Mouse (Mus musculus): ENCODE measurements around the gene Bmpr1a. TPM values are rescaled to one million over a fixed set of nuclear protein-coding genes. Genes with fewer than 3 reads are reported as not detected.
A peak's percentile ranks its signal among the peaks of the same experiment; 100 is the strongest.

The Bmpr1a gene
- total RNA-seq, 1 experiment = 38.9 TPM

GRCm38 (mm10) chr14:34508187-34508840 is 5.2 kb upstream of the Bmpr1a start:
- H3K9me3 ChIP-seq (ENCODE audit: control insufficient read depth, insufficient read depth, low read depth, low read length) = no peaks in the 10 kb centered on the region
- no peak overlapping the region for H3K9ac ChIP-seq (ENCODE audit: insufficient read depth, low read depth, low read length, poor library complexity, severe bottlenecking)
- TF ChIP-seq ZC3H11A (IDR thresholded peaks at IDR 0.05; ENCODE audit: borderline replicate concordance, low read depth, low read length) = no peak
- no peak for TF ChIP-seq HCFC1 (IDR thresholded peaks at IDR 0.05; ENCODE audit: borderline replicate concordance, insufficient read depth, low read length)
- no peak for TF ChIP-seq ZNF384 (IDR thresholded peaks at IDR 0.05; ENCODE audit: low read depth, low read length)
- no peak for TF ChIP-seq CHD2 (IDR thresholded peaks at IDR 0.05; ENCODE audit: low read depth, low read length)
- no peak for TF ChIP-seq MAFK (IDR thresholded peaks at IDR 0.05; ENCODE audit: insufficient read depth, low read depth, low read length)
- H3K27ac ChIP-seq (ENCODE audit: insufficient read depth, low read depth, low read length, poor library complexity, severe bottlenecking) = no peak overlapping the region
- H3K4me1 ChIP-seq (ENCODE audit: control insufficient read depth in 2 of 2, insufficient read depth in 2 of 2, low read length in 2 of 2, poor library complexity in 1 of 2) = peaks cover 0 to 3% of the 10 kb centered on the region in 2 experiments; a peak in 1 of 4 replicates
- no peak for DNase-seq (ENCODE audit: low read depth, low spot score)
- in situ Hi-C loops (cut with MboI; ENCODE audit: low sequenced_read_pairs in 2 of 2, unreplicated experiment in 2 of 2) = no loop called here
- no peak overlapping the region for H3K4me3 ChIP-seq (ENCODE audit: insufficient read depth in 1 of 2, low read depth in 1 of 2, low read length in 2 of 2, poor library complexity in 1 of 2, severe bottlenecking in 1 of 2)
- H3K36me3 ChIP-seq (ENCODE audit: control insufficient read depth, insufficient read depth, low read length, poor library complexity, severe bottlenecking) = no peaks in the 10 kb centered on the region

GRCm38 (mm10) chr14:34505309-34505708 is 2.2 kb upstream of the Bmpr1a start:
- Histone ChIP-seq H3K9me3 (ENCODE audit: control insufficient read depth, insufficient read depth, low read depth, low read length) (no peaks in the 10 kb centered on the region), H3K27ac (ENCODE audit: insufficient read depth, low read depth, low read length, poor library complexity, severe bottlenecking) (no peak overlapping the region), H3K4me1 (ENCODE audit: control insufficient read depth in 2 of 2, insufficient read depth in 2 of 2, low read length in 2 of 2, poor library complexity in 1 of 2) (peaks cover 0 to 3% of the 10 kb centered on the region in 2 experiments; a peak in 1 of 4 replicates), H3K36me3 (ENCODE audit: control insufficient read depth, insufficient read depth, low read length, poor library complexity, severe bottlenecking) (no peaks in the 10 kb centered on the region), H3K4me3 (ENCODE audit: insufficient read depth in 1 of 2, low read depth in 1 of 2, low read length in 2 of 2, poor library complexity in 1 of 2, severe bottlenecking in 1 of 2) (no peak overlapping the region), H3K9ac (ENCODE audit: insufficient read depth, low read depth, low read length, poor library complexity, severe bottlenecking) (no peak overlapping the region)
- in situ Hi-C loops (cut with MboI; ENCODE audit: low sequenced_read_pairs in 2 of 2, unreplicated experiment in 2 of 2) = no loop called here
- TF ChIP-seq HCFC1 (IDR thresholded peaks at IDR 0.05; ENCODE audit: borderline replicate concordance, insufficient read depth, low read length) = no peak
- no peak for TF ChIP-seq ZNF384 (IDR thresholded peaks at IDR 0.05; ENCODE audit: low read depth, low read length)
- no peak for TF ChIP-seq CHD2 (IDR thresholded peaks at IDR 0.05; ENCODE audit: low read depth, low read length)
- no peak for TF ChIP-seq MAFK (IDR thresholded peaks at IDR 0.05; ENCODE audit: insufficient read depth, low read depth, low read length)
- TF ChIP-seq ZC3H11A (IDR thresholded peaks at IDR 0.05; ENCODE audit: borderline replicate concordance, low read depth, low read length) = no peak
- DNase-seq (ENCODE audit: low read depth, low spot score) = no peak

- H3K9me3 ChIP-seq (ENCODE audit: control insufficient read depth, insufficient read depth, low read depth, low read length) = no peaks in the 10 kb centered on the region
- DNase-seq (ENCODE audit: low read depth, low spot score) = no peak
- no peak overlapping the region for H3K27ac ChIP-seq (ENCODE audit: insufficient read depth, low read depth, low read length, poor library complexity, severe bottlenecking)
- H3K4me1 ChIP-seq (ENCODE audit: control insufficient read depth in 2 of 2, insufficient read depth in 2 of 2, low read length in 2 of 2, poor library complexity in 1 of 2) = peaks cover 0 to 3% of the 10 kb centered on the region in 2 experiments; a peak in 1 of 4 replicates
- H3K9ac ChIP-seq (ENCODE audit: insufficient read depth, low read depth, low read length, poor library complexity, severe bottlenecking) = no peak overlapping the region
- H3K4me3 ChIP-seq (ENCODE audit: insufficient read depth in 1 of 2, low read depth in 1 of 2, low read length in 2 of 2, poor library complexity in 1 of 2, severe bottlenecking in 1 of 2) = no peak overlapping the region
- H3K36me3 ChIP-seq (ENCODE audit: control insufficient read depth, insufficient read depth, low read length, poor library complexity, severe bottlenecking) = no peaks in the 10 kb centered on the region
- in situ Hi-C loops (cut with MboI; ENCODE audit: low sequenced_read_pairs in 2 of 2, unreplicated experiment in 2 of 2) = no loop called here
- no peak for TF ChIP-seq ZC3H11A (IDR thresholded peaks at IDR 0.05; ENCODE audit: borderline replicate concordance, low read depth, low read length)
- TF ChIP-seq MAFK (IDR thresholded peaks at IDR 0.05; ENCODE audit: insufficient read depth, low read depth, low read length) = no peak
- no peak for TF ChIP-seq ZNF384 (IDR thresholded peaks at IDR 0.05; ENCODE audit: low read depth, low read length)
- TF ChIP-seq CHD2 (IDR thresholded peaks at IDR 0.05; ENCODE audit: low read depth, low read length) = no peak
- no peak for TF ChIP-seq HCFC1 (IDR thresholded peaks at IDR 0.05; ENCODE audit: borderline replicate concordance, insufficient read depth, low read length)
These were observed 1.2 kb upstream of the Bmpr1a start for GRCm38 (mm10) chr14:34504377-34504776.

- H3K9me3 ChIP-seq (ENCODE audit: control insufficient read depth, insufficient read depth, low read depth, low read length) = no peaks in the 10 kb centered on the region
- DNase-seq (ENCODE audit: low read depth, low spot score) = no peak
- H3K9ac ChIP-seq (ENCODE audit: insufficient read depth, low read depth, low read length, poor library complexity, severe bottlenecking) = no peak overlapping the region
- in situ Hi-C loops (cut with MboI; ENCODE audit: low sequenced_read_pairs in 2 of 2, unreplicated experiment in 2 of 2) = no loop called here
- peak overlapping the region in 1 of 2 experiments; percentile 97; a peak in 1 of 4 replicates for H3K4me3 ChIP-seq (ENCODE audit: insufficient read depth in 1 of 2, low read depth in 1 of 2, low read length in 2 of 2, poor library complexity in 1 of 2, severe bottlenecking in 1 of 2)
- H3K27ac ChIP-seq (ENCODE audit: insufficient read depth, low read depth, low read length, poor library complexity, severe bottlenecking) = no peak overlapping the region
- H3K36me3 ChIP-seq (ENCODE audit: control insufficient read depth, insufficient read depth, low read length, poor library complexity, severe bottlenecking) = no peaks in the 10 kb centered on the region
- peaks cover 0 to 3% of the 10 kb centered on the region in 2 experiments; a peak in 1 of 4 replicates for H3K4me1 ChIP-seq (ENCODE audit: control insufficient read depth in 2 of 2, insufficient read depth in 2 of 2, low read length in 2 of 2, poor library complexity in 1 of 2)
- no peak for TF ChIP-seq ZC3H11A (IDR thresholded peaks at IDR 0.05; ENCODE audit: borderline replicate concordance, low read depth, low read length)
- TF ChIP-seq HCFC1 (IDR thresholded peaks at IDR 0.05; ENCODE audit: borderline replicate concordance, insufficient read depth, low read length) = no peak
- TF ChIP-seq MAFK (IDR thresholded peaks at IDR 0.05; ENCODE audit: insufficient read depth, low read depth, low read length) = no peak
- no peak for TF ChIP-seq ZNF384 (IDR thresholded peaks at IDR 0.05; ENCODE audit: low read depth, low read length)
- no peak for TF ChIP-seq CHD2 (IDR thresholded peaks at IDR 0.05; ENCODE audit: low read depth, low read length)
These were observed 618 bp upstream of the Bmpr1a start for GRCm38 (mm10) chr14:34503759-34504158.

Measured in ES-E14 (cell line).